Comparison of ENCODE assay signal across 30 mouse cellular contexts in genomic region chr2:97639941-97640340, GRCm38 (mm10).
"Had no signal": no experiment of that assay in that cellular context is flagged by ENCODE, and none has a peak within 500 bp of the region (broad histone marks: within the 10 kb centered on the region; RNA-seq: fewer than 3 reads in every experiment).

No protein-coding gene starts in this region.

- H3K4me3 ChIP-seq: limb, embryonic 10.5 days; limb, embryonic 12.5 days; limb, embryonic 13.5 days; limb, embryonic 15.5 days; liver, embryonic 12.5 days; liver, embryonic 13.5 days; liver, embryonic 15.5 days; lung, embryonic 15.5 days; megakaryocyte, embryonic 14.5 days; midbrain, embryonic 10.5 days; midbrain, embryonic 12.5 days; midbrain, embryonic 13.5 days; midbrain, embryonic 15.5 days; myocyte; neural tube, embryonic 12.5 days had no signal

- DNase-seq: left cerebral cortex, postnatal 4 days; liver; liver, embryonic 13.5 days; liver, postnatal 0 days; lung, adult 18-20 months; lung, adult 2 months; lung, embryonic 14.5 days; lung, postnatal 10 days; lung, postnatal 14 days; lung, postnatal 36 days; lung, postnatal 4 days; midbrain, embryonic 14.5 days had no signal

- ATAC-seq: liver, embryonic 12.5 days; liver, postnatal 0 days; lung, postnatal 0 days; midbrain, embryonic 13.5 days; midbrain, embryonic 15.5 days; midbrain, embryonic 16.5 days had no signal

- H3K27ac ChIP-seq: limb, embryonic 10.5 days; limb, embryonic 12.5 days; limb, embryonic 13.5 days; limb, embryonic 15.5 days; liver, embryonic 12.5 days; liver, embryonic 13.5 days; liver, embryonic 14.5 days; liver, embryonic 15.5 days; lung, embryonic 15.5 days; macrophage; midbrain, embryonic 10.5 days; midbrain, embryonic 12.5 days; midbrain, embryonic 13.5 days; midbrain, embryonic 15.5 days; neural tube, embryonic 12.5 days had no signal
